8 mouse cellular contexts compared by ENCODE assay signal in the genomic region with DNA sequence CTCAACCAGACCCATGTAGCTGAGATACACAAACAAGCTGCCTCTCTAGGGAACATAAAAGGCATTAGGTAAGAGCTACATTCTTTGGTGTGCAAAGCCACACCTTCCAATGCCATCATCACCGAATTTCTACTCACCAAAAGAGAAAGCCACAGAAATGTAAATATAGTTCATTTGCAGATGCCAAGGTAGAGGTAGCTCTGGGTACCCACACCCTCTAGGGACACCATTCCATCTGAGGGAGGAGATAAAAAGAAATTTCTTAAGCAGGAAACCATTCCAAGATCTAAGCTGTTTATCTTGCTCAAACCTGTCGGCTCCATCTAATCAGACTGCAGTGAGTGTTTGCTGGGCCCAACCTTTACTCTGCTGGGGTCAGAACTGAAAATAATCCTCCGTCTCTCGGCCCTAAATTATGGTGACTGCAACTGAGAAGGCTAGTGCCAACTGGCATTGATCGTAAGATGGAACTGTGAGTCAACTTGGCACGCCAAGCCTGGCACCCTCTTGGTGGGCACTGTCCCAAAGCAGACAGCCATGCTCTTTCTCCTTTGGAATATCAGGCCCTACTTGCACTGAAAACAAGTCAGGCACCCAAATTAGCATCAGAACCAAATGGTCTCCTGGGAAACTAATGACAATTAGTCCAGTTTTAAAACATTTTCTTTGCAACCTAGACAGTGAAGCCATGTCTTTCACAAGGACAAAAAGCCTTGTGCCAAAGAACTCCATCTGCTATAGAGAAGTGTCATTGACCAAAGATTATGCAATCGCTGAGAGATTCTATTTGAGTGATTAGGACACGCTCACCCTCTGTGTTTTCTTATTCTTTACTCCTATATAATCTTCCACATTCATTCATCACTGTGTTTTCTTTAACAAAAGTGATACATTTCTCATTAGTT.
DNase-seq lines count a peak whose midpoint lies in the region; ATAC-seq and TF ChIP-seq lines count a peak whose summit lies in the region.

No protein-coding gene starts in this region.

- TF ChIP-seq CTCF in forebrain, postnatal 0 days (IDR thresholded peaks at IDR 0.05; ENCODE audit: low read depth): no peak

- H3K4me3 ChIP-seq in forebrain, embryonic 13.5 days: no peak overlapping the region
- no peak overlapping the region for H3K4me3 ChIP-seq in forebrain, embryonic 10.5 days
- H3K4me3 ChIP-seq in forebrain, postnatal 0 days (ENCODE audit: low read depth, low read length): no peak overlapping the region
- H3K4me3 ChIP-seq in kidney, embryonic 16.5 days (ENCODE audit: low read length): no peak overlapping the region

- no peaks in the 10 kb centered on the region for H3K9me3 ChIP-seq in forebrain, embryonic 13.5 days (replicated peaks)
- H3K9me3 ChIP-seq in forebrain, embryonic 10.5 days: no peaks in the 10 kb centered on the region
- no peaks in the 10 kb centered on the region for H3K9me3 ChIP-seq in forebrain, postnatal 0 days (ENCODE audit: low read length)
- H3K9me3 ChIP-seq in kidney, embryonic 16.5 days (ENCODE audit: low read length): no peaks in the 10 kb centered on the region

- no peak for DNase-seq in forebrain, embryonic 10.5 days (ENCODE audit: extremely low spot score, low spot score)
- DNase-seq in adrenal gland, adult 2 months: peak; percentile 77
- peak; percentile 69 for DNase-seq in forebrain, postnatal 0 days
- peak; percentile 47 to 62 for DNase-seq in layer of hippocampus, adult 8-10 months (ENCODE audit: low spot score in 2 of 2)
- peak; percentile 34 to 56 for DNase-seq in lung, postnatal 4 days
- DNase-seq in kidney, postnatal 4 days: no peak

- WGBS in forebrain, embryonic 13.5 days: 62% methylated on average over 8 of the region's 8 CpGs
- 88% methylated on average over 8 of the region's 8 CpGs for WGBS in forebrain, embryonic 10.5 days
- WGBS in forebrain, postnatal 0 days: 32% methylated on average over 8 of the region's 8 CpGs
- WGBS in kidney, embryonic 16.5 days: 66% methylated on average over 8 of the region's 8 CpGs

- H3K36me3 ChIP-seq in forebrain, embryonic 13.5 days (ENCODE audit: poor library complexity, severe bottlenecking): no peaks in the 10 kb centered on the region
- H3K36me3 ChIP-seq in forebrain, embryonic 10.5 days (replicated peaks): no peaks in the 10 kb centered on the region
- no peaks in the 10 kb centered on the region for H3K36me3 ChIP-seq in forebrain, postnatal 0 days (ENCODE audit: insufficient read depth)
- no peaks in the 10 kb centered on the region for H3K36me3 ChIP-seq in kidney, embryonic 16.5 days (ENCODE audit: insufficient read depth, low read length)

- no peak overlapping the region for H3K27ac ChIP-seq in forebrain, embryonic 13.5 days
- H3K27ac ChIP-seq in forebrain, embryonic 10.5 days: no peak overlapping the region
- H3K27ac ChIP-seq in forebrain, postnatal 0 days (ENCODE audit: low read depth, low read length): no peak overlapping the region
- no peak overlapping the region for H3K27ac ChIP-seq in kidney, embryonic 16.5 days (ENCODE audit: low read length)

- no peaks in the 10 kb centered on the region for H3K4me1 ChIP-seq in forebrain, embryonic 13.5 days
- peaks cover 2% of the 10 kb centered on the region; the same call in 1 of the 2 replicates for H3K4me1 ChIP-seq in forebrain, embryonic 10.5 days
- H3K4me1 ChIP-seq in forebrain, postnatal 0 days (ENCODE audit: insufficient read depth): no peaks in the 10 kb centered on the region
- no peaks in the 10 kb centered on the region for H3K4me1 ChIP-seq in kidney, embryonic 16.5 days (ENCODE audit: insufficient read depth, low read length)

- ATAC-seq in forebrain, embryonic 13.5 days: peak; percentile 81
- peak; percentile 89 for ATAC-seq in forebrain, postnatal 0 days
- no peak for ATAC-seq in kidney, embryonic 16.5 days (ENCODE audit: low FRiP score, low TSS enrichment)

- peaks cover 21% of the 10 kb centered on the region; the same call in 1 of the 2 replicates for H3K27me3 ChIP-seq in forebrain, embryonic 13.5 days
- peaks cover 5% of the 10 kb centered on the region for H3K27me3 ChIP-seq in forebrain, embryonic 10.5 days (ENCODE audit: poor library complexity, severe bottlenecking)
- H3K27me3 ChIP-seq in forebrain, postnatal 0 days (ENCODE audit: insufficient read depth, low read length): 0 out of 2 replicates have a peak, but pooled peaks cover 2% of the 10 kb centered on the region
- no peaks in the 10 kb centered on the region for H3K27me3 ChIP-seq in kidney, embryonic 16.5 days (ENCODE audit: insufficient read depth, low read length)

- H3K9ac ChIP-seq in forebrain, embryonic 13.5 days: no peak overlapping the region
- no peak overlapping the region for H3K9ac ChIP-seq in forebrain, postnatal 0 days
- H3K9ac ChIP-seq in kidney, embryonic 16.5 days (replicated peaks; ENCODE audit: low read length): no peak overlapping the region

- H3K4me2 ChIP-seq in forebrain, embryonic 13.5 days: no peak overlapping the region
- no peak overlapping the region for H3K4me2 ChIP-seq in forebrain, postnatal 0 days (ENCODE audit: low read depth)
- H3K4me2 ChIP-seq in kidney, embryonic 16.5 days (replicated peaks; ENCODE audit: low read depth, low read length): no peak overlapping the region

Comparison
In these comparisons a context has a peak if more than half of its experiments do, and no peak if none do; other contexts are left out.
1. DNase-seq: peak in adrenal gland, adult 2 months (single experiment), forebrain, postnatal 0 days (single experiment), layer of hippocampus, adult 8-10 months (2 of 2) and lung, postnatal 4 days (2 of 2); none in forebrain, embryonic 10.5 days (single experiment) and kidney, postnatal 4 days (0 of 2).